Mouse (Mus musculus): ENCODE results near the gene Fpr2.
"Not testable (repeated sequence)": the region's sequence is repeated elsewhere in the genome, so short reads cannot be mapped to it uniquely, and the experiment has no call there.

Gene Fpr2

GRCm38 (mm10) chr17:17887774-17888248 is at the start of gene Fpr2, which contains the start of gene Fpr3:
Gene Fpr2, plus strand, starts transcription at chr17:17887824.
Gene Fpr3, plus strand, starts transcription at chr17:17887852.
- no peak for DNase-seq

- peak; percentile 99 for DNase-seq
Observed at GRCm38 (mm10) chr17:17837919-17838701, 49.5 kb upstream of the Fpr2 start.

GRCm38 (mm10) chr17:17839276-17839675 is 48.3 kb upstream of the Fpr2 start:
- no peak for DNase-seq

GRCm38 (mm10) chr17:17840796-17841195 is 46.8 kb upstream of the Fpr2 start:
- DNase-seq: no peak

GRCm38 (mm10) chr17:17843534-17844261 is 43.9 kb upstream of the Fpr2 start:
- no peak for DNase-seq

GRCm38 (mm10) chr17:17844606-17845005 is 43.0 kb upstream of the Fpr2 start:
- not testable (repeated sequence) for DNase-seq

GRCm38 (mm10) chr17:17845187-17846027 is 42.2 kb upstream of the Fpr2 start:
- no peak for DNase-seq

- DNase-seq: no peak
Observed at GRCm38 (mm10) chr17:17848988-17849387, 38.6 kb upstream of the Fpr2 start.

- DNase-seq: no peak
Observed at GRCm38 (mm10) chr17:17849906-17850712, 37.5 kb upstream of the Fpr2 start.

GRCm38 (mm10) chr17:17855064-17855838 is 32.4 kb upstream of the Fpr2 start, which contains the start of gene Has1:
Gene Has1, minus strand, starts transcription at chr17:17855205.
- no peak for DNase-seq

- DNase-seq: no peak
Observed at GRCm38 (mm10) chr17:17856612-17857011, 31.0 kb upstream of the Fpr2 start.

- DNase-seq: no peak
Observed at GRCm38 (mm10) chr17:17857446-17857845, 30.2 kb upstream of the Fpr2 start.

GRCm38 (mm10) chr17:17860110-17860509 is 27.5 kb upstream of the Fpr2 start:
- DNase-seq: no peak

- no peak for DNase-seq
Observed at GRCm38 (mm10) chr17:17862360-17862759, 25.3 kb upstream of the Fpr2 start.

GRCm38 (mm10) chr17:17865168-17865567 is 22.5 kb upstream of the Fpr2 start:
- no peak for DNase-seq

- DNase-seq: no peak
Observed at GRCm38 (mm10) chr17:17866801-17867469, 20.7 kb upstream of the Fpr2 start.

- no peak for DNase-seq
Observed at GRCm38 (mm10) chr17:17870892-17871550, 16.6 kb upstream of the Fpr2 start.

- DNase-seq: no peak
Observed at GRCm38 (mm10) chr17:17871697-17872096, 15.9 kb upstream of the Fpr2 start.

- no peak for DNase-seq
Observed at GRCm38 (mm10) chr17:17879347-17879746, 8.3 kb upstream of the Fpr2 start.

- DNase-seq: no peak
Observed at GRCm38 (mm10) chr17:17882672-17883071, 5.0 kb upstream of the Fpr2 start.

Data from kidney, adult 9 months (tissue).